Mouse (Mus musculus) ovary, postnatal 10 days (tissue): ENCODE data around the gene Zfp799.

Experiments
- DNase-seq: peaks from one replicate; pipeline ENCODE4 v3.0.0; 2022; ENCODE audit warnings: low spot score

Gene Zfp799

GRCm38 (mm10) chr17:32787436-32788093, 42.5 kb downstream of the Zfp799 start:
- no peak for DNase-seq

GRCm38 (mm10) chr17:32786944-32787343, 43.1 kb downstream of the Zfp799 start:
- DNase-seq = no peak

- no peak for DNase-seq
Measured at GRCm38 (mm10) chr17:32785656-32786055, 44.4 kb downstream of the Zfp799 start.

GRCm38 (mm10) chr17:32777564-32777963, 52.5 kb downstream of the Zfp799 start:
- no peak for DNase-seq

GRCm38 (mm10) chr17:32771213-32771612, 58.8 kb downstream of the Zfp799 start:
- no peak for DNase-seq

- DNase-seq = no peak
Measured at GRCm38 (mm10) chr17:32766422-32766821, 63.6 kb downstream of the Zfp799 start.
